Mouse (Mus musculus): ENCODE data around the gene Gm17349. TPM values are rescaled to one million over a fixed set of nuclear protein-coding genes. Genes with fewer than 3 reads are reported as not detected.

The Gm17349 gene
- total and polyA plus RNA-seq, 3 experiments = 2.1 TPM; not detected in 2

DNA sequence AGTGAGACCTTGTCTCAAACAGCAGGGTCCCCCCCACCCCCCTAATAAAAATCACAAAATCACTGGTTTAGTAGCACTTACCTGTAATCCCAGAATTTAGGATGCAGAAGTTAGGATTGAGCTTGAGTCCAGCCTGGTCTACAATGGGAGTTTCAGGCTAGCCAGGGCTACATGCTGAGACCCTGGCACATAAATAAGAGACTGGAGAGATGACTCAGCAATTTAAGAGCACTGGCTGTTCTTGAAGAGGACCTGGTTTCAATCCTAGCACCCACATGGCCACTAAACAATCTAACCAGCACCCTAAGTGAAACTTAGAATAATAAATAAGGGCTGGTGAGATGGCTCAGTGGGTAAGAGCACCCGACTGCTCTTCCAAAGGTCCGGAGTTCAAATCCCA, 25.9 kb upstream of the Gm17349 start:
- TF ChIP-seq USF2 (IDR thresholded peaks at IDR 0.05; ENCODE audit: borderline replicate concordance in 1 of 2, insufficient read depth in 1 of 2, low read depth in 1 of 2, low read length in 2 of 2) (no peak), MAFK (IDR thresholded peaks at IDR 0.05; ENCODE audit: borderline replicate concordance, low read depth, low read length) (peak; percentile 83), GABPA (IDR thresholded peaks at IDR 0.05; ENCODE audit: low read depth, low read length) (peak; percentile 67; the same call in 1 of the 2 replicates)

DNA sequence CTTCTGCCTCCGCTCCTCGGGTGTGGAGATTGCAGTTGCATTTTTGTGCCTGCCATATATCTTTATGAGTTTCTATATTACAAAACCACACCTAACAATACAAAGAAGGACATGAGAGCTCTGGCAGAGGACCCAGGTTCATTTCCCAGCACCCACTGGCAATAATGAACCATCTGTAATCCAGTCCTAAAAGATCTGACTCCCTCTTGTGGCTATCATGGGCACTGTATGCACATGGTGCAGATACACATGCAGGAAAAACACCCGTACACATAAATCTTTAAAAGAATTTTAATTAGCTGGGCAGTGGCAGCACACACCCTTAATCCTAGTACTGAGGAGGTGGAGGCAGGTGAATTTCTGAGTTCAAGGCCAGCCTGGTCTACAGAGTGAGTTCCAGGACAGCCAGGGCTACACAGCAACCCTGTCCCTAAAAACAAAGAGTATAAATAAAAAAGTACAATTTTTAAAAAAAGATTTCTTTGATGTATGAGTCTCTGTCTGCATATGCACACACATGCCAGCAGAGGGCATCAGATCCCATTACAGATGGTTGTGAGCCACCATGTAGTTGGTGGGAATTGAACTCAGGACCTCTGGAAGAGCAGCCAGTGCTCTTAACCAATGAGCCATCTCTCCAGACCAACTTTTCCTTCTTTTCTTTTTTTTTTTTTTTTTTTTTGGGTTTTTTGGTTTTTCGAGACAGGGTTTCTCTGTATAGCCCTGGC, 23.9 kb upstream of the Gm17349 start:
- 0 out of 4 replicates have a peak, but pooled peaks cover 0 to 7% of the 10 kb centered on the region in 2 experiments for H3K4me1 ChIP-seq (ENCODE audit: control insufficient read depth in 1 of 2, insufficient read depth in 2 of 2, low read length in 2 of 2)
- TF ChIP-seq EP300 (IDR thresholded peaks at IDR 0.05; ENCODE audit: low read depth in 1 of 2, low read length in 2 of 2) = no peak
- TF ChIP-seq RAD21 (IDR thresholded peaks at IDR 0.05; ENCODE audit: low read depth, low read length) = peak; percentile 13; the same call in 1 of the 2 replicates
- no peak for TF ChIP-seq NRF1 (IDR thresholded peaks at IDR 0.05; ENCODE audit: insufficient read depth, low read depth, low read length, poor library complexity, severe bottlenecking)
- TF ChIP-seq MYC (IDR thresholded peaks at IDR 0.05; ENCODE audit: low read depth, low read length) = no peak
- no peak for TF ChIP-seq KAT2A (conservative IDR thresholded peaks at IDR 0.05; ENCODE audit: low read depth, low read length)
- TF ChIP-seq TBP (IDR thresholded peaks at IDR 0.05; ENCODE audit: low read depth, low read length) = no peak
- no peak for TF ChIP-seq BHLHE40 (IDR thresholded peaks at IDR 0.05; ENCODE audit: borderline replicate concordance, low read depth, low read length)
- TF ChIP-seq TAL1 (IDR thresholded peaks at IDR 0.05; ENCODE audit: low read length) = no peak
- TF ChIP-seq ETS1 (IDR thresholded peaks at IDR 0.05; ENCODE audit: low read depth, low read length) = no peak
- no peak for TF ChIP-seq TCF12 (IDR thresholded peaks at IDR 0.05; ENCODE audit: low read depth, low read length)
- no peak for TF ChIP-seq NELFE (IDR thresholded peaks at IDR 0.05; ENCODE audit: low read depth, low read length)
- no peak for TF ChIP-seq POLR2A (IDR thresholded peaks at IDR 0.05; ENCODE audit: control insufficient read depth in 1 of 2, insufficient read depth in 1 of 2, low read depth in 1 of 2, low read length in 2 of 2, poor library complexity in 1 of 2)
- no peak for TF ChIP-seq CHD1 (IDR thresholded peaks at IDR 0.05; ENCODE audit: low read depth, low read length)
- TF ChIP-seq USF2 (IDR thresholded peaks at IDR 0.05; ENCODE audit: borderline replicate concordance in 1 of 2, insufficient read depth in 1 of 2, low read depth in 1 of 2, low read length in 2 of 2) = no peak
- peak; percentile 14 to 40 (median 37); a peak in 3 of 6 replicates for TF ChIP-seq CTCF (IDR thresholded peaks at IDR 0.05 in 2 of 3, conservative IDR thresholded peaks at IDR 0.05 in 1 of 3; ENCODE audit: control insufficient read depth in 1 of 3, insufficient read depth in 1 of 3, low read depth in 2 of 3, low read length in 3 of 3, poor library complexity in 1 of 3, severe bottlenecking in 1 of 3)
- no peak for TF ChIP-seq UBTF (IDR thresholded peaks at IDR 0.05; ENCODE audit: borderline replicate concordance, insufficient read depth, low read depth, low read length)
- no peak for TF ChIP-seq MAX (IDR thresholded peaks at IDR 0.05; ENCODE audit: low read length)
- TF ChIP-seq SMC3 (IDR thresholded peaks at IDR 0.05; ENCODE audit: low read depth, low read length) = peak; percentile 45
- no peak for TF ChIP-seq SIN3A (IDR thresholded peaks at IDR 0.05; ENCODE audit: low read length)
- TF ChIP-seq MAZ (IDR thresholded peaks at IDR 0.05; ENCODE audit: low read depth, low read length) = no peak
- TF ChIP-seq ZC3H11A (IDR thresholded peaks at IDR 0.05; ENCODE audit: low read depth, low read length) = peak; percentile 19; the same call in 1 of the 2 replicates
- TF ChIP-seq POLR2AphosphoS5 (IDR thresholded peaks at IDR 0.05; ENCODE audit: borderline replicate concordance, low read depth, low read length) = no peak
- no peak for TF ChIP-seq JUND (IDR thresholded peaks at IDR 0.05; ENCODE audit: low read depth, low read length)
- 0 out of 2 replicates have a peak, but pooled peaks have one; percentile 17 for TF ChIP-seq ZNF384 (IDR thresholded peaks at IDR 0.05; ENCODE audit: low read depth, low read length)
- TF ChIP-seq CHD2 (IDR thresholded peaks at IDR 0.05; ENCODE audit: low read length) = no peak
- H3K27ac ChIP-seq (ENCODE audit: control insufficient read depth, low read depth, low read length) = no peak overlapping the region
- H3K9ac ChIP-seq (ENCODE audit: control insufficient read depth, low read depth, low read length, poor library complexity, severe bottlenecking) = no peak overlapping the region
- no peak overlapping the region for H3K4me3 ChIP-seq (ENCODE audit: control insufficient read depth in 1 of 2, insufficient read depth in 1 of 2, low read depth in 2 of 2, low read length in 2 of 2)
- DNase-seq (ENCODE audit: low read depth, low spot score) = peak; percentile 45
- no peaks in the 10 kb centered on the region for H3K27me3 ChIP-seq (ENCODE audit: control insufficient read depth in 1 of 2, insufficient read depth in 2 of 2, low read length in 2 of 2)
- peaks cover 13% of the 10 kb centered on the region for H3K79me2 ChIP-seq (ENCODE audit: control insufficient read depth, insufficient read depth, low read length, poor library complexity)
- H3K9me3 ChIP-seq (replicated peaks; ENCODE audit: insufficient read depth, low read length) = no peaks in the 10 kb centered on the region
- H3K36me3 ChIP-seq (ENCODE audit: control insufficient read depth in 1 of 2, insufficient read depth in 2 of 2, low read length in 2 of 2) = peaks cover 6 to 10% of the 10 kb centered on the region in 2 experiments

More for the DNA sequence above, 25.9 kb upstream of the Gm17349 start:
- H3K4me1 ChIP-seq (ENCODE audit: control insufficient read depth in 1 of 2, insufficient read depth in 2 of 2, low read length in 2 of 2) = 0 out of 4 replicates have a peak, but pooled peaks cover 0 to 6% of the 10 kb centered on the region in 2 experiments
- H3K27ac ChIP-seq (ENCODE audit: control insufficient read depth, low read depth, low read length) = no peak overlapping the region
- peaks cover 7% of the 10 kb centered on the region for H3K79me2 ChIP-seq (ENCODE audit: control insufficient read depth, insufficient read depth, low read length, poor library complexity)
- no peak overlapping the region for H3K4me3 ChIP-seq (ENCODE audit: control insufficient read depth in 1 of 2, insufficient read depth in 1 of 2, low read depth in 2 of 2, low read length in 2 of 2)
- no peak for DNase-seq (ENCODE audit: low read depth, low spot score)
- H3K9me3 ChIP-seq (replicated peaks; ENCODE audit: insufficient read depth, low read length) = no peaks in the 10 kb centered on the region
- peaks cover 6 to 10% of the 10 kb centered on the region in 2 experiments for H3K36me3 ChIP-seq (ENCODE audit: control insufficient read depth in 1 of 2, insufficient read depth in 2 of 2, low read length in 2 of 2)
- H3K27me3 ChIP-seq (ENCODE audit: control insufficient read depth in 1 of 2, insufficient read depth in 2 of 2, low read length in 2 of 2) = no peaks in the 10 kb centered on the region
- H3K9ac ChIP-seq (ENCODE audit: control insufficient read depth, low read depth, low read length, poor library complexity, severe bottlenecking) = no peak overlapping the region

Data from MEL (cell line).